Mouse (Mus musculus): ENCODE results near the gene Rab40c.
"Not testable (repeated sequence)": the region's sequence is repeated elsewhere in the genome, so short reads cannot be mapped to it uniquely, and the experiment has no call there.

The Rab40c gene

DNA sequence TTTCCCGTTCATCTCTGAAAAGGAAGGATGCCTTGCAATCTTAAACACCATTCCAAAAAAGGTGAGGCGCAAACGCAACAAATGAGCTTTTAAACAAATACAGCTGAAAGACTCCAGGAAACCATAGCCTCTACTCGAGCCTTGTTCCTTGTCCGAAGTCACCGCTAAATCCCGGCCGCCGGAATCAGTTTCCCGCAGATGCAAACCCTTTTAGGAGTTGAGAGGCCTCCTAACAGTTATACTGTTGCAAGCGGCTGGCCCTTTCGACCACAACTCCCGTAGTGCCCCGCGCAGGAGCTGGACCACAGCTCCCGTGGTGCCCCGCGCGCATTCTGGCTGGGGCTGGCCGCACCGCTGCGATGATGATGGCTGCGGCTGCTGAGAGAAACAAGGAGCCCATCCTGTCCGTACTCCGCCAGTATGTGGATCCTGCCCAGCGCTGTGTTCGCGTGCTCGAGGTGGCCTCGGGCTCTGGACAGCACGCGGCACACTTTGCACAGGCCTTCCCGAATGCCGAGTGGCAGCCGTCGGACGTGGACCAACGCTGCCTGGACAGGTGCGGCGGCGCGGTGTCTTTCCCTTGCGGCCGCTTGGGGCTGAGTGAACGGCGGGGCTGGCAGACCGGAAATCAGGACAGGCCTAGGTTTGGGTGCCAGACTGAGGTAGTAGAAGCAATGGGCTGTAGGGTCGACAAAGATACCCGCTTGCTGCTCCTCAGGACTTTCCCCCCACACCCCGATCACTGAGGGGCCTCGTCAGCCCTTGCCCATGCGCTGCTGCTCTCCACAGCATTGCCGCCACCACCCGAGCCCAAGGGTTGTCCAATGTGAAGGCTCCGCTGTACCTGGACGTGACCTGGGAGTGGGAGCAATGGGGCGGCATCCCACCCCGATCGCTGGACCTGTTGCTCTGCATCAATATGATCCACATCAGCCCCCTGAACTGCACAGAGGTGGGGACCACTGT is 44.1 kb downstream of the Rab40c start:
- DNase-seq (ENCODE audit: low spot score in 2 of 2): peak; percentile 87 to 94

DNA sequence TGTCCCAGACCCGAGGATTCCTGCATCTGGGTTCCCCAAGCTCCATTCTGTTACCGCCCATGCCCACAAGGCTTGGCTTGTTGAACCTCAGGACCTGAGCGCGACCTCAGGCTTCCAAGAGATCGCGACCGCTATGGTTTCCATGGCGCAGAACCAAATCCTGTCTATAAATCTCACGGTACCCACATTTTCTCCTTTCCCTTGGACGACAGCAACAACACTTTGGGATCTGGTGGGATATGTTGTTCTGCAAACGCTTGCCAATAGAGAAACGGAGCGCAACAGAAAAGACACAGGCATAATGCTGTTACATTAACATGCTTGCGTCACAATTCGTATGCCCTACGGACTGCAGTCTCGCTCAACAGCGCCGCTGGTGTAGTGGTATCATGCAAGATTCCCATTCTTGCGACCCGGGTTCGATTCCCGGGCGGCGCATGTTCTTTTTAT is 44.8 kb downstream of the Rab40c start, which contains the start of gene Mettl26:
Gene Mettl26, plus strand, starts transcription at position 354 of the 450 bp plus-strand sequence.
- peak; percentile 94 to 99 for DNase-seq (ENCODE audit: low spot score in 2 of 2)

DNA sequence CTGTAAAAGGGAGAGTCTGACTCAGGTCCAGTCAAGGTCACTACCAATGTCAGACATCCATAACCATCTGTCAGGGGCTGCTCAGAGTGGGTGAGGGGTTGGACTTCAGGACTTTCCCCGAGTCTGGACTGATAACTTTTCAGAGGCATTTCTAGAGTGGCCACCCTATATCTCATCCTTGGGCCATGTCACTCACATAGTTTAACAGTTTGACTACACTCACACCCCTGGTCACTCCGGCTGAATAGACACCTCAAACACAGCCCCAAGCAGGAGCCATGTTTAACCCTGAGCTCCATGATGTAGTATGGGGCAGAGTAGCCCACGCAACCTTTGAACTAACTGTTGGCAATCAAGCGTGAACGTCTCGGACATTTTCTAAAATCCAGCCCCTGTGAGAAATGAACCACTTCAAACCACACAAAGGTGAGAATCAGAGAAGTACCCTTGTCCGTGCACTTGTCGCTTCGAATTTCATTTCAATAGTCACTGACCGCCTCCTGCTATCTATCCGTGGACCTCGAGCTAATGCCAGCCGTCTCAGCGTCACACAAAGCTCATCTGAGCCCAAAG is 45.3 kb downstream of the Rab40c start:
- DNase-seq (ENCODE audit: low spot score in 2 of 2): no peak

- no peak for DNase-seq (ENCODE audit: low spot score in 2 of 2)
These were observed 46.0 kb downstream of the Rab40c start for GRCm38 (mm10) chr17:25873405-25874147.

DNA sequence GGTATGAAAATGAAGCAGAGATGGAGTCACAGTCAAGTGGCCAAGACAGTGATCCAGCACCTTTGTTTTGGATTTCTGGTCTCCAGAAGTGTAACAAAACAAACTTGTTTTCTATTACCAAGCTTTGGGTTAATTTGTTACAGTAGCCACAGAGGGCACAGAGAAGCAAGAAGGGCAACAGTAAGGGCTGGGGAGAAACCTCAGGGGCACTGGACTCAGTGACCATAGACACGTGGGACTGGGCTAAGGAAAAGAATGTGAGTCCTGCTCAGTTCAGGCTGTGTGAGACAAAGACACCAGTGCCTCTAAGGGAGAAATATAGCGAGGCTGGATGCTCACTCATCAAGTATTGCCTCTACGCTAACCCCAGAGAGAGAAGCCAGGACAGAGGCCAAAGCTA is 46.9 kb downstream of the Rab40c start:
- DNase-seq (ENCODE audit: low spot score in 2 of 2): no peak

GRCm38 (mm10) chr17:25871566-25871965 is 48.0 kb downstream of the Rab40c start:
- DNase-seq (ENCODE audit: low spot score in 2 of 2): not testable (repeated sequence)

GRCm38 (mm10) chr17:25869954-25870353 is 49.6 kb downstream of the Rab40c start:
- no peak for DNase-seq (ENCODE audit: low spot score in 2 of 2)

DNA sequence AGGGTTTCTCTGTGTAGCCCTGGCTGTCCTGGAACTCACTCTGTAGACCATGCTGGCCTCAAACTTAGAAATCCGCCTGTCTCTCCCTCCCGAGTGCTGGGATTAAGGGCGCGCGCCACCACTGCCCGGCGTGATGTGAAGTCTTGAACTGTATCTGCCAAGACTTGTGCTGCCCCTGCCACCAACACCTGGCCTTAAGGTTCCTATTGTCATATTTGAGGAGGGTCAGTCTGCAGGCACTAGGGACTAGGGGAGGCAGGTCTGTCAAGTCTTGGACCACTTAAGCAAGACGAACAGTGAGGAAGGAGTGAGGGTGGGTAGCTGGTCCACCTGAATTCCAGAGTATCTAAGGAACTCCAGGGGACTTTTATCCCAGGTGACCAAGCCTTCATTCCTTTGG is 50.0 kb downstream of the Rab40c start:
- DNase-seq (ENCODE audit: low spot score in 2 of 2): no peak

GRCm38 (mm10) chr17:25868601-25869191 is 50.8 kb downstream of the Rab40c start, which contains the start of gene Mcrip2:
Gene Mcrip2, minus strand, starts transcription at chr17:25868764.
- peak; percentile 65 to 77 for DNase-seq (ENCODE audit: low spot score in 2 of 2)

- DNase-seq (ENCODE audit: low spot score in 2 of 2): peak in 1 of 2 experiments; percentile 74
These were observed 51.5 kb downstream of the Rab40c start for GRCm38 (mm10) chr17:25867836-25868600.

- DNase-seq (ENCODE audit: low spot score in 2 of 2): no peak
These were observed 52.1 kb downstream of the Rab40c start for GRCm38 (mm10) chr17:25867509-25867835.

- DNase-seq (ENCODE audit: low spot score in 2 of 2): no peak
These were observed 53.4 kb downstream of the Rab40c start for GRCm38 (mm10) chr17:25866172-25866571.

DNA sequence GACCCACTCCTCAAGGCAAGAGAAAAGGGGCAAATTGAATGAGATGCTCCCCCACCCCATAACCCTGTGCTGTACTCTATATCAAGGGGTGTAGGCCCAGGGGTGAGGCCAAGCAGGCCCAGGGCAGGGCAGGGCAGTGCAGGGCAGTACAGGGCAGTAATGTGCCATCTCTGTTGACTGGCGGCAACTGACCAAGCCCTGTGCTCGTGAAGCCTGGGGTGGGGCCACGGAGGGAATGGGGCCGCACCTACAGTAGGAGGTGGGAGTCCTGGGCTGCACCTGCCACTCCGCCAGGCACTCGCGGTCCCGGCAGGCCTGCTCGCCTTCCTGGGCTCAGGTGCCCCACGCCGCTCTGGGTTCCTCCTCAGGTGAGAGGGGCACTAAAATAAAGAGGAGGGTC is 54.2 kb downstream of the Rab40c start:
- no peak for DNase-seq (ENCODE audit: low spot score in 2 of 2)

GRCm38 (mm10) chr17:25864311-25864710 is 55.2 kb downstream of the Rab40c start:
- DNase-seq (ENCODE audit: low spot score in 2 of 2): no peak

- no peak for DNase-seq (ENCODE audit: low spot score in 2 of 2)
These were observed 55.8 kb downstream of the Rab40c start for GRCm38 (mm10) chr17:25863681-25864080.

DNA sequence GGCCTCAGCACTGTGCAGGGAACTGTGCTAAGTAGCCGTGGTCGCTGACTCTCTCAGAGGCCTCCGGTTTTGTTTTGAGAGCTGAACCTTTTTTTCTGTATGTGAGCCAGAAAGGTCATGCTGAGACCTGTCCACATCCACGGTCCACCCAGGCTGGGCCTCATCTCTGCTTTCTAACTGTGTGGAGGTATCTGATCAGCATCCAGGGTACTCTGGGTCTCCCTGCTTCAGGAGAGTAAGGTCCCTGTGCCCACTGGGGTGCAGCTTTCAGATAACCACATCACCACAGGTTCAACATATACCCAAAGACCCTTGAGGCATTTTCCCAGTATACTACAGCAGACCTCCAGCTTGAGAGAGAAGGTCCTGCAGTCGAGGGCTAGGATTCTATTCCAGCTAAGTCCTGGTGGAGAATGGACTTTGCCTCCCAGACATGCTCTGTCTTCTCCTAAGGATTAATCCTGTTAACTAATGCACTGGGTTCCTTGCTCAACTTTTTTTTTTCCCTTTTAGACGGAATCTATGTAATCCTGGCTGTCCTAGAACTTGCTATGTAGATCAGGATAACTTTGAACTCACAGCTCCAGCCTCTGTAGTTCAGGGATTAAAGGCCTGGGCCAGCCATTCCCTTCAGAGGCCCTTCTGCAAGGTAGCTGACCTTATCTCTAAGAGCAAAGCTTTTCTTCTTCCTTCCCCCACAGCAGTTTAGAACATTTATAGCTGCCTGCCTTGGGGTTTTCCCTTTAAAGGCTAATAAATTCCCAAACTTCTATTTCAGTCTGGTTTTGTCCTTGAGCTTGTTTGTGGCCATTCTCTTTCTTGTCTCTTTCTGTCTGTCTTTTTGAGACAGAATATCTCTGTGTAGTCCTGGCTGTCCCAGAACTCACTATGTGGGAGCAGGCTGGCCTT is 57.6 kb downstream of the Rab40c start:
- no peak for DNase-seq (ENCODE audit: low spot score in 2 of 2)

- peak; percentile 86 to 93 for DNase-seq (ENCODE audit: low spot score in 2 of 2)
These were observed 58.5 kb downstream of the Rab40c start, which contains the start of gene Wdr90 for GRCm38 (mm10) chr17:25860832-25861703. Gene Wdr90, minus strand, starts transcription at chr17:25861501.

GRCm38 (mm10) chr17:25860229-25860628 is 59.3 kb downstream of the Rab40c start:
- no peak for DNase-seq (ENCODE audit: low spot score in 2 of 2)

DNA sequence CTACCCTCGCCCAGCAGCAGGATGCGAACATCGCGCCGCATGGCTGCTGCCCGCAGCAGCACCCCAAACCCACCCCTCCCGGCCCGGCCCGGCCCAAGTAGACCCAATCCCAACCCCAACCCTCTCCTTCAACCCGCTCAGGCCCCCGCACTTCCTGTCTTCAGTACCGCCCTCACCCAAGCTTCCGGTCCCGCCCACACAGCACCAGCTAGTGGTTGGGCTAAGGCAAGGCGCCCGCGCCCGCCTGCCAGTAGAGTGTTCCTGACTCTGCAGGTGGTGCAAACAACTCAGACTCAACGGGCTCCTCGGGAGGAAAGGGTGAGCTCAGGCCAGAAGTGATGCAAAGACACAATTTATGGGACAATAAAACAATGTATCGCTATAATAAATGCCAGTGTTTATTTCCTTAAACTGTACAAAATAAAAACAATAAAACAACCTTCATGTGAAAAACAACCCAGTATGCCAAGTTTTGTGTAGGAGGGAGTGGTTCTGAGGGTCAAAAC is 75.1 kb downstream of the Rab40c start, which contains the start of gene Rhot2:
Gene Rhot2, minus strand, starts transcription at position 456 of the 506 bp plus-strand sequence.
- DNase-seq (ENCODE audit: low spot score in 2 of 2): peak; percentile 93 to 96

Data from spleen, postnatal 4 days (tissue).